Mouse (Mus musculus) liver, embryonic 14.5 days (tissue): ENCODE measurements around the gene Tmem273. TPM values are rescaled to one million over a fixed set of nuclear protein-coding genes. Genes with fewer than 3 reads are reported as not detected.

Source experiments
- ATAC-seq: fragments of 200-750 bp; cut with Nextera tagmentation; 2 replicates; pipeline ENCODE4 v1.8.0; 2017; ENCODE audit warnings: moderate number of reproducible peaks, mild to moderate bottlenecking, moderate library complexity; ENCODE audit not compliant: insufficient read depth
- DNase-seq, 3 experiments: peaks; one replicate each; pipeline ENCODE4 v3.0.0-alpha.2; 2012 to 2013; ENCODE audit warnings: low read depth in 3 of 3, low spot score in 3 of 3
- H3K27ac ChIP-seq: fragments of 300-500 bp; sonication (generic); 2 replicates; pipeline ENCODE4 v1.5.1; 2014; ENCODE audit warnings: moderate library complexity, mild to moderate bottlenecking, control low read depth, inconsistent platforms
- H3K27me3 ChIP-seq: fragments of 300-500 bp; sonication (generic); 2 replicates; pipeline ENCODE4 v1.6.1; 2014; ENCODE audit warnings: mild to moderate bottlenecking, low read length, moderate library complexity; ENCODE audit not compliant: control insufficient read depth, insufficient read depth
- H3K36me3 ChIP-seq: fragments of 300-500 bp; sonication (generic); replicated peaks from 2 replicates; pipeline ENCODE4 v1.6.1; 2014; ENCODE audit warnings: low read depth; ENCODE audit not compliant: control insufficient read depth, insufficient read depth
- H3K4me1 ChIP-seq, 2 experiments: fragments of 200-500 bp in 1 of 2; fragments of 300-500 bp in 1 of 2; sonication (generic) in 1 of 2; replicated peaks; 2 replicates each; pipeline ENCODE4 v1.6.1; 2012 to 2014; ENCODE audit warnings: antibody characterized with exemption in 1 of 2, inconsistent platforms in 1 of 2, low read length in 1 of 2; ENCODE audit not compliant: control insufficient read depth in 2 of 2, insufficient read depth in 2 of 2
- H3K4me2 ChIP-seq: fragments of 300-500 bp; sonication (generic); 2 replicates; pipeline ENCODE4 v1.6.1; 2014; ENCODE audit warnings: low read depth, mild to moderate bottlenecking, control low read depth, moderate library complexity
- H3K4me3 ChIP-seq, 2 experiments: fragments of 200-500 bp in 1 of 2; fragments of 300-500 bp in 1 of 2; sonication (generic) in 1 of 2; 2 replicates each; pipeline ENCODE4 v1.5.1; 2012 to 2014; ENCODE audit warnings: low read depth in 2 of 2, low read length in 2 of 2, mild to moderate bottlenecking in 2 of 2, control low read depth in 1 of 2, inconsistent platforms in 1 of 2, moderate library complexity in 1 of 2; ENCODE audit not compliant: insufficient read depth in 1 of 2
- H3K9ac ChIP-seq: fragments of 300-500 bp; sonication (generic); replicated peaks from 2 replicates; pipeline ENCODE4 v1.6.1; 2014; ENCODE audit warnings: mild to moderate bottlenecking, control low read depth, moderate library complexity
- H3K9me3 ChIP-seq: fragments of 300-500 bp; sonication (generic); 2 replicates; pipeline ENCODE4 v1.6.1; 2016; ENCODE audit warnings: low read length, mixed read lengths; ENCODE audit not compliant: control insufficient read depth
- CTCF ChIP-seq: IDR thresholded peaks from 2 replicates; pipeline ENCODE4 v1.5.1; 2016; ENCODE audit warnings: antibody characterized with exemption, low read depth, control low read depth
- EP300 ChIP-seq: IDR thresholded peaks from 2 replicates; pipeline ENCODE4 v1.6.1; 2016; ENCODE audit warnings: antibody characterized with exemption, low read depth
- WGBS: fragments of 180-500 bp; shearing (Covaris S2); extraction: QIAGEN DNeasy Blood & Tissue Kit; methylation state at CpG from one replicate; pipeline ENCODE4 v1.1.7; 2014; ENCODE audit not compliant: insufficient replicate concordance; 5-methylcytosine and 5-hydroxymethylcytosine counted together
- polyA plus RNA-seq, 2 experiments: library from polyadenylated mRNA; depleted of rRNA in 1 of 2; stranded (reverse) in 1 of 2; unstranded in 1 of 2; fragments of >200 nt; fragmentation: Nextera tagmentation in 1 of 2; extraction: Ambion mirVana in 1 of 2; gene quantifications; 2 replicates each; pipeline versions ENCODE4 v1.2.1 to v1.2.3; 2012 to 2014

Gene Tmem273
- polyA plus RNA-seq, 2 experiments, result 1.4 to 1.5 TPM

- Histone ChIP-seq H3K27ac (no peak within 1 kb of the TSS), H3K27me3 (no peaks in the 10 kb centered on the region), H3K36me3 (no peaks in the 10 kb centered on the region), H3K9ac (no peak within 1 kb of the TSS), H3K4me3 (no peak within 1 kb of the TSS), H3K4me1 (peaks cover 0 to under 1% of the 10 kb centered on the region in 2 experiments; a peak in 1 of 4 replicates), H3K9me3 (no peaks in the 10 kb centered on the region), H3K4me2 (no peak within 1 kb of the TSS)
- ATAC-seq (no peak), DNase-seq (no peak)
- 60% methylated on average over 8 of the region's 8 CpGs for WGBS
- TF ChIP-seq EP300 (no peak), CTCF (no peak)
These were observed 48.1 kb downstream of the Tmem273 start, which contains the start of gene Fam170b for GRCm38 (mm10) chr14:32833847-32834246. Gene Fam170b, plus strand, starts transcription at chr14:32833962.

GRCm38 (mm10) chr14:32835181-32835580 lies 49.4 kb downstream of the Tmem273 start:
- Histone ChIP-seq H3K27me3 (no peaks in the 10 kb centered on the region), H3K4me2 (no peak overlapping the region), H3K9me3 (no peaks in the 10 kb centered on the region), H3K4me3 (no peak overlapping the region), H3K36me3 (no peaks in the 10 kb centered on the region), H3K4me1 (no peaks in the 10 kb centered on the region), H3K27ac (no peak overlapping the region), H3K9ac (no peak overlapping the region)
- DNase-seq, result no peak
- ATAC-seq, result no peak
- WGBS, result 60% methylated on average over 14 of the region's 14 CpGs
- TF ChIP-seq EP300 (no peak), CTCF (no peak)

GRCm38 (mm10) chr14:32835596-32835995 lies 49.8 kb downstream of the Tmem273 start:
- Histone ChIP-seq H3K9me3 (no peaks in the 10 kb centered on the region), H3K4me1 (no peaks in the 10 kb centered on the region), H3K27me3 (no peaks in the 10 kb centered on the region), H3K4me2 (no peak overlapping the region), H3K9ac (no peak overlapping the region), H3K4me3 (no peak overlapping the region), H3K27ac (no peak overlapping the region), H3K36me3 (no peaks in the 10 kb centered on the region)
- no peak for DNase-seq
- ATAC-seq, result no peak
- TF ChIP-seq EP300 (no peak), CTCF (no peak)
- WGBS, result 67% methylated on average over 14 of the region's 14 CpGs

GRCm38 (mm10) chr14:32836191-32836590 lies 50.4 kb downstream of the Tmem273 start:
- Histone ChIP-seq H3K36me3 (no peaks in the 10 kb centered on the region), H3K27me3 (no peaks in the 10 kb centered on the region), H3K4me2 (no peak overlapping the region), H3K4me1 (no peaks in the 10 kb centered on the region), H3K9me3 (no peaks in the 10 kb centered on the region), H3K4me3 (no peak overlapping the region), H3K9ac (no peak overlapping the region), H3K27ac (no peak overlapping the region)
- TF ChIP-seq EP300, result no peak
- TF ChIP-seq CTCF, result no peak
- ATAC-seq (no peak), DNase-seq (no peak)
- 68% methylated on average over 11 of the region's 11 CpGs for WGBS

GRCm38 (mm10) chr14:32842052-32842451 lies 56.3 kb downstream of the Tmem273 start:
- H3K36me3 ChIP-seq, result no peaks in the 10 kb centered on the region
- H3K9me3 ChIP-seq, result no peaks in the 10 kb centered on the region
- H3K27ac ChIP-seq, result no peak overlapping the region
- no peaks in the 10 kb centered on the region for H3K4me1 ChIP-seq
- no peaks in the 10 kb centered on the region for H3K27me3 ChIP-seq
- TF ChIP-seq CTCF, result no peak
- TF ChIP-seq EP300, result no peak
- no peak overlapping the region for H3K4me3 ChIP-seq
- DNase-seq (no peak), ATAC-seq (no peak)
- H3K9ac ChIP-seq, result no peak overlapping the region
- no peak overlapping the region for H3K4me2 ChIP-seq
